18 mouse cellular contexts compared by ENCODE assay signal in genomic region chr11:86005899-86006445, GRCm38 (mm10).
"Had no signal": no experiment of that assay in that cellular context is flagged by ENCODE, and none has a peak within 500 bp of the region (broad histone marks: within the 10 kb centered on the region; RNA-seq: fewer than 3 reads in every experiment).

No protein-coding gene starts in this region.

- H3K9me3 ChIP-seq: liver, embryonic 13.5 days; midbrain, embryonic 12.5 days; midbrain, embryonic 15.5 days; neural tube, embryonic 12.5 days; neural tube, embryonic 15.5 days had no signal

- H3K4me3 ChIP-seq: layer of hippocampus, adult 2 months; liver, embryonic 13.5 days; midbrain, embryonic 12.5 days; midbrain, embryonic 15.5 days; neural tube, embryonic 12.5 days; neural tube, embryonic 15.5 days had no signal

- H3K4me2 ChIP-seq: liver, embryonic 13.5 days; midbrain, embryonic 12.5 days; midbrain, embryonic 15.5 days; neural tube, embryonic 12.5 days; neural tube, embryonic 15.5 days had no signal

- H3K4me1 ChIP-seq: liver, embryonic 13.5 days; midbrain, embryonic 12.5 days; midbrain, embryonic 15.5 days; neural tube, embryonic 12.5 days; neural tube, embryonic 15.5 days had no signal

- DNase-seq: kidney, postnatal 25 days; layer of hippocampus, adult 9-11 months; liver, embryonic 13.5 days; lung, adult 2 months; right cerebral cortex, adult 18-20 months; right cerebral cortex, postnatal 14 days; right cerebral cortex, postnatal 4 days; thymus, adult 2 months; thymus, postnatal 14 days; thymus, postnatal 4 days had no signal

- H3K36me3 ChIP-seq: liver, embryonic 13.5 days; midbrain, embryonic 12.5 days; midbrain, embryonic 15.5 days; neural tube, embryonic 12.5 days; neural tube, embryonic 15.5 days had no signal

- H3K27me3 ChIP-seq: midbrain, embryonic 15.5 days; neural tube, embryonic 12.5 days; neural tube, embryonic 15.5 days had no signal

- ATAC-seq: midbrain, embryonic 15.5 days had no signal

- H3K9ac ChIP-seq: liver, embryonic 13.5 days; midbrain, embryonic 12.5 days; midbrain, embryonic 15.5 days; neural tube, embryonic 12.5 days; neural tube, embryonic 15.5 days had no signal

- H3K27ac ChIP-seq: kidney, postnatal 0 days; layer of hippocampus, adult 2 months; liver, embryonic 13.5 days; macrophage; midbrain, embryonic 12.5 days; midbrain, embryonic 15.5 days; neural tube, embryonic 12.5 days; neural tube, embryonic 15.5 days; stomach, postnatal 0 days had no signal
